Mouse (Mus musculus): ENCODE results near the gene Csnk2b.
"Not testable (repeated sequence)": the region's sequence is repeated elsewhere in the genome, so short reads cannot be mapped to it uniquely, and the experiment has no call there.

Gene Csnk2b

DNA sequence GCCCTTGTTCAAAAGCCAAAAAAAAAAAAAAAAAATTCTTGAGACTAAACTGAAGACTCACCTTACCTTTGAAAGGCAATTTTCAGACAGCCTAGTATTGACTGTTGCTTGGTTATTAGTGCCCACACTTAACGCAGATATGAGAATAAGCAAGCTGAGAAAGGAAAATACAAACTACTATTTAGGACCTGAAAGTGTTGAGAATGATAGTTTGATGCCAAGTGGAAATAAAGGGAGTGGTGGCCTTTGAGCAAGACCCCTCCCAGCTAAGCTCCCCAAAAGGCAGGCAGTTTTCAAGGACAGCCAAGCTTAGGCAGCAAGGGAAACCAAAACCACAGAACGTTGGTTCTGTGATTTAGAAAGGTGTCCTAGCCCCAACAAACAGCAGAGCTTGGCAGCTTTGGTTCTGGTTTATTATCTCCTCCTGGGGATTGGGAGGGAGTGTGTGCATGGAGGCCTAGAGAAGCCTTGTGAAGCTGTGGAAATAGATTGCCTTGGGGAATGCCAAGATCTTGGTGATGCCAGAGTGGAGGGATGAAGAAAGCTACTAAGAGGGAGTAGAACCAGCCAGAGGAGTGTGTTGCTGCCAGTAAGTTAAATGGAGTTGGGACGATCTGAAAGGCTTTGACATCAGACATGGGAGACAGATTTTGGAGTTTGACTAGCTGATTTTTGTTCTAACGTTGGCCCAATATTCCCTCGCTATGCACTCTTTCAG is 26.2 kb upstream of the Csnk2b start:
- DNase-seq = no peak

DNA sequence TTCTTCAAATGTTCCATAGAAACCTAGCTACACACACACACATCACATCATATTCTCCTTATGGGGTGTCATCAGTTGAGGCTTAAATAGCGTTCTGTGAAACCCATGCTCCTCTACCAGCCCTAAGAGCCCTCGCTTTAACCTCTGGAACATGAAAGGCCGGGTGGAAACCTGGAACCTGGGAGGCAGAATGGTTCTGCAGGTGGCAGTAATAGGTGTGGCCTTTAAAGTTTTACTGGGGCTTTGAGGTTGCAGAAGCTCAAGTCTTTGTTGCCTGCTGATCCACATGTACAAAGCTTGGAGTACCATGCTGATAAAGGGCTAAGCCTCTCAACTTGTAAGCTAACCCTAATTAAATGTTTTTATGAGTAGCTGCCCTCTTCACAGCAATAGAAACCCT is 25.5 kb upstream of the Csnk2b start:
- no peak for DNase-seq

DNA sequence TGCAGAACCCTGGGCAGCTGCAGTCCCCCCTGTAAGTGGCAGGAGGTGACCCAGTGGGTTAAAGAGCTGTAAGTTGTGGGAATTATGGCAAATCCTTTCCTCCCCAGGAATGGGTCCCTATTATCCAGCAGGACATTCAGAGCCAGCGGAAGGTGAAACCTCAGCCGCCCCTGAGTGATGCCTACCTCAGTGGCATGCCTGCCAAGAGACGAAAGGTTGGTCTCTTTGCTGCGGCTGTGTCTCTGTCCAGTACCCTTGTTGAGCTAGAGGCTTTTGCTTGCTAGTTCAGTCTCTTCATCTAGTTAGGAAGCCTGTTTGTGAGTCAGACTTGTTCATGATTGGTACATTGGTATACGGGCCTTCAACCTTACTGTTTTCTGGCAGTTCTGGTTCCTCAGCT is 24.3 kb upstream of the Csnk2b start:
- no peak for DNase-seq

DNA sequence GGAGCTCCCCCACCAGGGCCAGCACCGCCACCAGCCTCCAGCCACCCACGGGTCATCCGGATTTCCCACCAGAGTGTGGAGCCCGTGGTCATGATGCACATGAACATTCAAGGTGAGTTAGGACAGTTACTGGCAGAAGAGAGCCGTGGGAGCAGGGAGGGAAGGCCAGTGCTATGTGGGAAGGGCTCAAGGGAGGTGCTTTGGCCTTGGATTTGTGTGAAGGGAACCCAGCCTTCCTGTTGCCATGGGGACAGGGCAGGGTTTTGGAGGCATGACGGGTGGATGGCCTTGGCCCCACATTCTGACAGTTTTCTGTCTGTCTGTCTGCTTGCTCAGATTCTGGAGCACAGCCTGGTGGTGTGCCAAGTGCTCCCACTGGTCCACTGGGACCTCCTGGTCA is 20.1 kb upstream of the Csnk2b start:
- DNase-seq = no peak

DNA sequence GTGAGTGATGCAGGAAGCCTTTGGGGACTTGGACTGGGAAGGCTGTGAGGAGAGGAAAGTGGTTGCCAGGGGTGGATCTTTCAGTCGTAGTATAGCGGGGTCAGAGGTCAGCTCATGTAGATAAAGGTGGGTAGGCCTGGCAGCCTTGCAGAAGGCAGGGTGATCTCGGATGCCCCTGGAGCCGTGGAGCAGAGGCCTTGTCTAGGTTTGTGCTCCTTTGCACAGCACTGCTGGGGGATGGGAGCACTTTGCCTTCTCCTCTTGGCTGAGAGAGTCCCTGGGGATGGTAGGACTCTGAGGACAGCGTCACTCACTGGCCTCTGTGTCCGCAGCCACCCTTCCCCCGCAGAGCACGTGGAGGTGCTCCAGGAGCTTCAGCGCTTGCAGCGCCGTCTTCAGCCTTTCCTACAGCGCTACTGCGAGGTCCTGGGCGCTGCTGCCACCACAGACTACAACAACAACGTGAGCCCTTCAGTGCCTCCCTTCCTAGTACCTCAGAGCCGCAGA is 18.7 kb upstream of the Csnk2b start:
- no peak for DNase-seq

- DNase-seq = no peak
These were observed 17.4 kb upstream of the Csnk2b start for GRCm38 (mm10) chr17:35139269-35139668.

GRCm38 (mm10) chr17:35135591-35136320 is 13.9 kb upstream of the Csnk2b start:
- no peak for DNase-seq

DNA sequence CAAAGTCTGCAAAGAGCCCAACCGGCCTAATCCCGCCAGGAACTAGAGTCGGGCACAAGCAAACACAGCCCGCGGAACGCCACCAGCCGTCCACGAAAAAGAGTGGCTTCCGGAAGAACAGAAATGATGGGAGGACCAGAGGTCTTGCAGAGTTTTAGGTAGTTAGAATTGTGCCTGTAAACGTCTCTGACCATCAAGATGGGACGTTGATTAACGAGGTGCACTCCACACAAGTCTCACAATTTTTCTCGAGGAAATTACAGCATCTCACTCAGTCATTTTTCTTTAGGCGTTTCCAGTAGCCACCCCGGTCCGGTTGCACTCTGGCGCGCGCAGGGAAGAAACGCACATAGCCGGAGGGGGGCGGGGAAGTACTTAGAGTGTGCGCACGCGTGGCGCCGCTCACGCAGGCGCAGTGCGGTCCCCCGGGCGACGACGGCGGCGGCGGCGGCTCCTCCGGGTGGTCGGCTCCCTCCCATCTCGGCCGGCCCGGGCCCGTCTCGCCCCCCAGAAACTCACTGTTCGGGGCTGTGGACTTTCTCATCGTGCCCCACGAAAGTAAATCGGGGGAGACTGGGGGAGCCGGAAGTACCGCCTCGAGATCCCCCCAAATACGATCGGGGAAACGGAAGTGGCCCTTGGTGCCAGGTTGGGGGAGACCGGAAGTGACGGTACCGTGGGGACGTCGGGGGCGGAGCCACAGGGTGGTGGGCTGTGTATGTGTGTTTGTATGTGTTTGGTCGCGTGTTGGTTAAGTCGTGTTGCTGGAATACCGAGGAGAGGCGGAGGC is 13.1 kb upstream of the Csnk2b start, which contains the start of gene Bag6:
TSS of gene Bag6 (plus strand) at position 378 of the 790 bp plus-strand sequence.
- DNase-seq = peak; percentile 95

- DNase-seq = no peak
These were observed 11.7 kb upstream of the Csnk2b start for GRCm38 (mm10) chr17:35133517-35133916.

GRCm38 (mm10) chr17:35132174-35132560 is 10.3 kb upstream of the Csnk2b start:
- no peak for DNase-seq

DNA sequence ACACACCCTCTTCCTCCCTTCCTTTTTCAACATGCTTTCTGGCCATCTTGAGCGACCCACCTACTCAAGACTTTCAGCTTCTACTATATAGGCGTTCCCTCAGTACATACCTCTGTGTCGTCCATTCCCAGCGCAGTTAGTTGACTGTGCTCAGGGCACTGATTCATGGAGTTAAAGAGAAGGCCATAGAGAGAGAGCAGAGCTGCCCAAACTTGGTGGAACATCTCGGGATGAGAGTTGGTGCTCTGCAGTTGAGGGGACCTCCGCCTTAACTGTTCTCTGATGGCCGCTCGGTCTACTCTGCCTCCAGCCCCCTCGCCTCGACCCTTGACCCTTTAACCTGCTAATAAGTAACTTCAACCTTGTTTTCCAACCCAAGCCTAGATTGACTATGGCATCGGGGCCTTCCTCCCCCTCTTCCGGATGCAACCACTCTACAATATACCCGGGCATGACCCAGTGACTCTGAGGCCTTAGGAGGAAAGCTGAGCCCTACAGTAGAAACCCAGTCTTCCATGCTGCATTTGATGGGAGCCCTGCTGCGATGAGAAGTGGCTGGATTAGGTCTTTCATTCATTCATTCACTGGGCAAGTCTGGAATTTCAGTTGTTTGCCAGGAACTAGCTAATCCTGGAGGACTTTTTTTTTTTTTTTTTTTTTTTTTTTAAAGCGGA is 9.8 kb upstream of the Csnk2b start, which contains the start of gene Apom:
TSS of gene Apom (minus strand) at position 551 of the 674 bp plus-strand sequence.
- no peak for DNase-seq

DNA sequence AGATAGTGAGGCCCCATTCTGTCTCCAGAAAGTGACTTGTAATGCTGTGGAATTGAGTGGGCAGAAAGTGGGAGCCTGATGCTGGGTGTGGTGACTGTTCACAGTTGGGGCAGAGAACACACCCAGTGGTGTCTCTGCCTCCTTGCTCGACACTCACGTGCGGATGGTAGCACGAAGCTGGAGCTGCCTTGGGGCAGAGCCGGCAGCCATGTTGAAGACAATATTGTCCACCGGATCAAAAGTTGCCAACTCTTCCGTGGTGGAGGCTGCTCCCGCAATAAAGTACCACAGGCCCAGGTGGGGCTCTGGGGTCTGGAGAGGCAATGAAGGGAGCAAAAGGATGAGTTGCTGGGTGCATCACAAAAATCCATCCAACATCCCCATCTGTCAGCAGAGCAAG is 9.2 kb upstream of the Csnk2b start:
- DNase-seq = no peak

- no peak for DNase-seq
These were observed 7.1 kb upstream of the Csnk2b start for GRCm38 (mm10) chr17:35128996-35129395.

DNA sequence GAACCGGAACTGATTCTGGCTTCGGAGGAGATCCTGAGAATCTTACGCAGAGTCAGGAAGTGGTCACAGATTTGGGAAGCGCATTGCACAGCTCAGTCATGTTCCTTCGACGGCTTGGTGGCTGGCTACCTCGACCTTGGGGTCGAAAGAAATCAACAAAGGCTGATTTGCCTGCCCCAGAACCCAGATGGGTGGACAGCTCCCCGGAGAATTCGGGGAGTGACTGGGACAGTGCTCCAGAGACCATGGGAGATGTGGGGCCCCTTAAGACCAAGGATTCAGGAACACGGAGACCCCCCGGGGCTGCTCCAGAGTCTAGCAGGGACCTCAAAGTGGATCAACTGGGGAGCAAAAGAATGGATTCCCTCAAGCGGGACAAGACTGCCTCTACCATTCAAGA is 5.2 kb upstream of the Csnk2b start:
- no peak for DNase-seq

DNA sequence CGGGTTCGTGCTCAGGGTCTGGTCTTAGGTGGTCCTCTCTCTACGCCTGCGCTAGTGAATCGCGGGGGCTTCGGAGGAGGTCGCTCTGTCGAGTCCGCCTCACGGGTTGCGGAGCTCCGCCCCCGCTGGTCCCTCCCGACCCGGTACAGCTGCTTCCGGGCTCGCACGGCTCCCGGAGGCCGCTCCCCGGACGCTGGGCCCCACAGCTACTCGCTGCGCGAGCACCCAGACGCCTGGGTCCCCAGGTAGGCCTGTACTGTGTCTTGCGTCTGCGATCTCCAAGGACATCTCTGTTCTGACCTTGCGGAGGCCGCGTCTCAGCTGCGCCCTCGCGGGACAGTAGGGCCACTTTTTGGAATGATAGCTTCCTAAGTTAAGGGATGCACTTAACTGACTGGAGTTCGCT is 4.4 kb upstream of the Csnk2b start, which contains the start of gene D17H6S53E:
TSS of gene D17H6S53E (plus strand) at position 168 of the 406 bp plus-strand sequence.
- peak; percentile 73 for DNase-seq

DNA sequence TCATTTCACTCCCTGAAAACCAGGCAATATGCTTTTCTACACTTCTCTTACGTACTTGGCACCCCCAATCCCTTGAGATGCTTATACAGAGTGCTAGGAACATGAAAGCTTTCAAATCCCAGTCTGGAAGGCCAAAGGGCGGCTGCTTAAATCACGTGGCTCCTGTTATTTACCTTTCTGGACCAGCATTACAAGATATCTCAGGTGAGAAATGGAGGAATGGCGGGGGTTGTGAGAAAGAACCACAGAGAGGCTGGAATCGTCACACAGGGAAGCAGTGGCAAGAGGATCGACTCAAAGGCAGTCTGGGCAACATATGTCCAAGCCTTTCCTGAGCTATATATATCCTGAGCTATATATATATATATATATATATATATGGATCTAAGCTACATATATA is 3.7 kb upstream of the Csnk2b start:
- DNase-seq = no peak

- DNase-seq = no peak
These were observed 3.2 kb upstream of the Csnk2b start for GRCm38 (mm10) chr17:35125081-35125480.

GRCm38 (mm10) chr17:35124261-35124896 is 2.5 kb upstream of the Csnk2b start:
- not testable (repeated sequence) for DNase-seq

DNA sequence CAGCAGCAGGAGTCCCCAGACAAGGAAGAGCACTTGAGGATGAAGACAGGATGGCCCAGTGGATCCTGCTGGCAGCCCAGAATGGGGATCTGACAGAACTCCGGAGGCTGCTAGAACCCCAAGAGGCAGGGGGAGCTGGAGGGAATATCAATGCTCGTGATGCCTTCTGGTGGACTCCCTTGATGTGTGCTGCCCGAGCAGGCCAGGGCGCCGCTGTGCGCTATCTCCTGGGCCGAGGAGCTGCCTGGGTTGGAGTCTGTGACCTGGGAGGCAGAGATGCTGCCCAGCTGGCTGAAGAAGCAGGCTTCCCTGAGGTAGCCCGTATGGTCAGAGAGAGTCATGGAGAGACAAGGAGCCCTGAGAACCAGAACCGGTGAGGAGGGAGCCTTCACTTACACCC is 1.4 kb upstream of the Csnk2b start:
- DNase-seq = not testable (repeated sequence)

GRCm38 (mm10) chr17:35121143-35121799 is 582 bp downstream of the Csnk2b start, which contains the start of gene Gpank1:
TSS of gene Gpank1 (plus strand) at chr17:35121455.
- peak; percentile 99 for DNase-seq

- DNase-seq = no peak
These were observed 1.1 kb downstream of the Csnk2b start for GRCm38 (mm10) chr17:35120745-35121142.

All from right cerebral cortex, postnatal 25 days (tissue).